ENCODE assay signal across 8 mouse cellular contexts in genomic region chrX:36983654-36984311, GRCm38 (mm10). TPM values are rescaled to one million over a fixed set of nuclear protein-coding genes. Genes with fewer than 3 reads are reported as not detected.
DNase-seq lines count a peak whose midpoint lies in the region; ATAC-seq and TF ChIP-seq lines count a peak whose summit lies in the region.

No protein-coding gene starts in this region.

- H3K9me3 ChIP-seq in liver, postnatal 0 days (ENCODE audit: low read length): no peaks in the 10 kb centered on the region

- H3K36me3 ChIP-seq in liver, postnatal 0 days (replicated peaks; ENCODE audit: insufficient read depth, low read length): no peaks in the 10 kb centered on the region

- peak; percentile 17 for DNase-seq in embryo, embryonic 10 days (ENCODE audit: low spot score)
- DNase-seq in embryo, embryonic 9.5 days (ENCODE audit: extremely low spot score): no peak
- peak; percentile 24 to 27 for DNase-seq in B cell, adult 2 months
- peak; percentile 74 for DNase-seq in forelimb bud, embryonic 11.5 days (ENCODE audit: low read depth, low spot score)
- peak; percentile 13 to 32 for DNase-seq in thymus, adult 18-20 months
- DNase-seq in liver, postnatal 0 days: no peak
- DNase-seq in adrenal gland, adult 8-10 months: no peak

- no peak overlapping the region for H3K9ac ChIP-seq in liver, postnatal 0 days (replicated peaks)

- 45% methylated on average over 11 of the region's 11 CpGs for WGBS in liver, postnatal 0 days (ENCODE audit: insufficient replicate concordance)

- H3K4me1 ChIP-seq in liver, postnatal 0 days (ENCODE audit: insufficient read depth): 0 out of 2 replicates have a peak, but pooled peaks cover 3% of the 10 kb centered on the region

- no peak overlapping the region for H3K27ac ChIP-seq in liver, postnatal 0 days (ENCODE audit: low read depth)

- no peak overlapping the region for H3K4me3 ChIP-seq in liver, postnatal 0 days (ENCODE audit: low read depth, low read length)

- H3K27me3 ChIP-seq in liver, postnatal 0 days (ENCODE audit: insufficient read depth, low read length): peaks cover 2% of the 10 kb centered on the region; the same call in 1 of the 2 replicates

- no peak for TF ChIP-seq CTCF in liver, postnatal 0 days (IDR thresholded peaks at IDR 0.05; ENCODE audit: low read depth)

- no peak overlapping the region for H3K4me2 ChIP-seq in liver, postnatal 0 days (ENCODE audit: low read depth, low read length)

- peak; percentile 26; the same call in 1 of the 2 replicates for ATAC-seq in megakaryocyte progenitor cell, adult 5-6 weeks (replicated peaks; ENCODE audit: poor library complexity)
- no peak for ATAC-seq in liver, postnatal 0 days

- TF ChIP-seq EP300 in liver, postnatal 0 days (IDR thresholded peaks at IDR 0.05; ENCODE audit: low read depth): no peak

RNA-seq across cellular contexts. Expression of gene Sept6, which starts 7.8 kb away (rescaled TPM):
- 50.1 and 53.5 TPM in 2 replicates for total RNA-seq in megakaryocyte progenitor cell, adult 5-6 weeks (2015)
- 42.1 and 44.1 TPM in 2 replicates for total RNA-seq in megakaryocyte progenitor cell, adult 5-6 weeks (2017)
- 3.4 TPM in 2 replicates for polyA plus RNA-seq in liver, postnatal 0 days (2015; fragmentation: Nextera tagmentation; extraction: Ambion mirVana)
- total RNA-seq in adrenal gland, adult 8-10 months (2022): 10 to 100 TPM; 21.4 to 45.9 (median 31.0) TPM

Comparison
In these comparisons a context has a peak if more than half of its experiments do, and no peak if none do; other contexts are left out.
1. DNase-seq: peak in embryo, embryonic 10 days (single experiment), B cell, adult 2 months (2 of 2), forelimb bud, embryonic 11.5 days (single experiment) and thymus, adult 18-20 months (2 of 2); none in embryo, embryonic 9.5 days (single experiment), liver, postnatal 0 days (single experiment) and adrenal gland, adult 8-10 months (single experiment).